Mouse (Mus musculus): ENCODE results near the gene Ecd. TPM values are rescaled to one million over a fixed set of nuclear protein-coding genes. Genes with fewer than 3 reads are reported as not detected.

Gene Ecd
- polyA plus RNA-seq, 1 experiment = 28.6 TPM

DNA sequence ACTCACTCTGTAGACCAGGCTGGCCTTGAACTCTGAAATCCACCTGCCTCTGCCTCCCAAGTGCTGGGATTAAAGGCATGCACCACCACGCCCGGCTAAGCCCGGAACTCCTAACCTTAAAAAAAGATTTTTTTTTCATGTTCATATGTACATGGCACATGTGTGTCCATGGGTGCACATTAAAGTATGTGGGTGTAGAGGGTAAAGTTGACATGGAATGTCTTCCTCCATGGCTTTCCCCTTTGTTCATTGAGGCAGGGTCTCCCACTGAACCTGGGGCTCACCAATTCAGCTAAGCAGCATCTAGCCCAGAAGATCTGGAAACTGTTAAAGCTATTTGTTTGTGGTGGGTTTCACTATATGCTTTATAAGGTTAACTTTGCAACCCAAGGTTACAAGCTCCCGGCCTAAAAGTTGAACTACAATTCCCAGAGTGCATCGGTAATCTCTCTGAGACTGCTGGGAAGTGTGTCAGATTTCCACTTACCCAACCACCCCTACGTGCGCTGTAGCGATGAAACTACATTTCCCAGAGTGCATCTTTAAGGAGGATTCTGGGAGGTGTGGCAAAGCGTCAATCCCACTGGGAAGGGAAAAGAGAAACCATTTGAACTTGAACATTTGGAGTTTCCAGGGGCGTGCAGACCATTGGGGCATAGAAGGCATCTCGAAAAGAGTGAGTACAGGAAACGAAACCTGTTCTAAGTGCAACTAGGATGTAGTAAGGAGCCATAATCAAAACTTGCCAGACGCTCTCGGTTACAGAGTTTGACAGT, 53.6 kb downstream of the Ecd start, which contains the start of gene Nudt13:
Gene Nudt13 (plus strand): TSS at position 581 of the 776 bp plus-strand sequence.
- TF ChIP-seq CTCF (IDR thresholded peaks at IDR 0.05; ENCODE audit: control insufficient read depth, insufficient read depth, insufficient read length) = no peak
- no peak for TF ChIP-seq MYOD1 (IDR thresholded peaks at IDR 0.05; ENCODE audit: control insufficient read depth, insufficient read length, low read depth)
- TF ChIP-seq CEBPB (IDR thresholded peaks at IDR 0.05; ENCODE audit: low read depth) = peak; percentile 30
- TF ChIP-seq MAX (IDR thresholded peaks at IDR 0.05) = no peak
- Histone ChIP-seq H3ac (ENCODE audit: control insufficient read depth, insufficient read length, low read depth) (peak within 1 kb of the TSS; percentile 49), H3K27me3 (ENCODE audit: control insufficient read depth, insufficient read depth, insufficient read length) (no peaks in the 10 kb centered on the region), H3K79me2 (ENCODE audit: control insufficient read depth, insufficient read depth) (no peaks in the 10 kb centered on the region), H3K4me3 (ENCODE audit: insufficient read depth, poor library complexity, severe bottlenecking) (peak within 1 kb of the TSS; percentile 43), H3K36me3 (ENCODE audit: control insufficient read depth, insufficient read depth) (no peaks in the 10 kb centered on the region), H3K79me3 (ENCODE audit: low read depth) (no peaks in the 10 kb centered on the region)

DNA sequence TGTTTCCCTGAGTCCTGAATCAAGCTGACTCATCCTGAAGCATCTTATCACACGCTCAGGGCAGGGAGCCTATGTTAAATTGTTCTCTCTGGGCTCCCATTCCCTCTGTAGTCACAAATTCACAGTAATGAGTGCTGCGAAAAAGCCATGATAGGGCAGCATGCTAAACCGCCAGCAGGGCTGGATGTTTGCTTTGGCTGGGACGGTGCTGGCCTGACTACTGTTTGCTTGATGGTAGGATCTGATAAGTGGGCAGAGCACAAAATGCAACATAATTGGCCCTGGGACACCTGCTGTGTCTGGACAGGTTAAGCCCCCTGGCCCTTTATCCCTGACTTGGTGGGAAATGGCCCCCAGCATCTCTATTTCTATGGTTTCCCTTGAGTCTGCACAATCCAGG, 56.5 kb downstream of the Ecd start:
- Histone ChIP-seq H3K27me3 (ENCODE audit: control insufficient read depth, insufficient read depth, insufficient read length) (no peaks in the 10 kb centered on the region), H3ac (ENCODE audit: control insufficient read depth, insufficient read length, low read depth) (no peak overlapping the region), H3K79me3 (ENCODE audit: low read depth) (no peaks in the 10 kb centered on the region), H3K4me3 (ENCODE audit: insufficient read depth, poor library complexity, severe bottlenecking) (no peak overlapping the region), H3K79me2 (ENCODE audit: control insufficient read depth, insufficient read depth) (no peaks in the 10 kb centered on the region), H3K36me3 (ENCODE audit: control insufficient read depth, insufficient read depth) (no peaks in the 10 kb centered on the region)
- TF ChIP-seq MYOG (IDR thresholded peaks at IDR 0.05; ENCODE audit: control insufficient read depth, extremely low read depth, insufficient read length) (no peak), USF1 (IDR thresholded peaks at IDR 0.05; ENCODE audit: low read depth) (no peak), CTCF (IDR thresholded peaks at IDR 0.05; ENCODE audit: control insufficient read depth, insufficient read depth, insufficient read length) (no peak), FOSL1 (IDR thresholded peaks at IDR 0.05; ENCODE audit: insufficient read depth, low read length, poor library complexity, severe bottlenecking) (no peak), CEBPB (IDR thresholded peaks at IDR 0.05; ENCODE audit: low read depth) (no peak), MYOD1 (IDR thresholded peaks at IDR 0.05; ENCODE audit: control insufficient read depth, insufficient read length, low read depth) (no peak), MAX (IDR thresholded peaks at IDR 0.05) (no peak)

Other genes starting within 250 kb of the Ecd start
- gene Saysd1, start 209.6 kb downstream of the Ecd start, polyA plus RNA-seq (2012; fragmentation: generic; extraction: Trizol) = 8.0 TPM
- gene Kcnk5, start 166.3 kb downstream of the Ecd start, polyA plus RNA-seq (2012; fragmentation: generic; extraction: Trizol) = 10.1 TPM
- gene Kcnk16, start 78.9 kb downstream of the Ecd start, polyA plus RNA-seq (2012; fragmentation: generic; extraction: Trizol) = not detected
- 4.9 TPM for gene Nudt13, start 53.4 kb downstream of the Ecd start, polyA plus RNA-seq (2012; fragmentation: generic; extraction: Trizol)
- 17.7 TPM for gene Fam149b, start within 50 bp of the Ecd start, polyA plus RNA-seq (2012; fragmentation: generic; extraction: Trizol)
- gene Dnajc9, start 40.8 kb upstream of the Ecd start, polyA plus RNA-seq (2012; fragmentation: generic; extraction: Trizol) = 80.8 TPM
- 97.2 TPM for gene Mrps16, start 45.5 kb upstream of the Ecd start, polyA plus RNA-seq (2012; fragmentation: generic; extraction: Trizol)
- gene Cfap70, start 104.1 kb upstream of the Ecd start, polyA plus RNA-seq (2012; fragmentation: generic; extraction: Trizol) = 0.01 TPM
- gene Anxa7, start 132.0 kb upstream of the Ecd start, polyA plus RNA-seq (2012; fragmentation: generic; extraction: Trizol) = 47.9 TPM
- gene Mss51, start 148.8 kb upstream of the Ecd start, polyA plus RNA-seq (2012; fragmentation: generic; extraction: Trizol) = 0.28 TPM
- 29.9 TPM for gene Ppp3cb, start 198.5 kb upstream of the Ecd start, polyA plus RNA-seq (2012; fragmentation: generic; extraction: Trizol)